Mouse (Mus musculus) bone marrow macrophage, adult 2 months (primary cell): ENCODE results near the gene Iapp.

Source experiments
- CTCF ChIP-seq: IDR thresholded peaks from 2 replicates; pipeline ENCODE4 v1.5.1; 2012; ENCODE audit warnings: low read depth, mild to moderate bottlenecking, low read length, moderate library complexity
- POLR2A ChIP-seq: IDR thresholded peaks from 2 replicates; pipeline ENCODE4 v1.6.1; 2012; ENCODE audit warnings: mild to moderate bottlenecking, low read depth, low read length, borderline replicate concordance

DNA sequence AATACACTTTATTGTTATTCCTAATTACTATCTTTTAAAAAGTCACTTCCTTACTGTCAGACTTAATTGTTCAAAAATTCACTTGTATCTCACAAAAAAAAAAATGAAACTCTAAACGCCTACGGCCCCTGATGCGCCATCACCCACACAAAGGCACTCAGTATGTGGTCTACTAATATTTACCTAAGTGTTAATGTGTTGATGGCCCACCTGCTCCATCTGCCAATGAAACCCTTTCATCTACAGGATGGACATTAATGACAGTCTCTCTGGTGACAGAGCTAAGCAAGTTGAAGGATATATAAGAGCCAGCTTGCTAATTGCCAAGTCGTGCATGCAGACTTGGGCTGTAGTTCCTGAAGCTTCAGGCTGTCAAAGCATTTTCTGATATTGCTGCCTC lies at the start of gene Iapp:
- no peak for TF ChIP-seq POLR2A
- no peak for TF ChIP-seq CTCF
